Mouse (Mus musculus): ENCODE data around the gene Raver1. TPM values are rescaled to one million over a fixed set of nuclear protein-coding genes. Genes with fewer than 3 reads are reported as not detected.
A peak's percentile ranks its signal among the peaks of the same experiment; 100 is the strongest.

The Raver1 gene
- 40.3 and 40.8 TPM in 2 replicates for polyA plus RNA-seq (2015; fragmentation: Nextera tagmentation; extraction: Ambion mirVana)

GRCm38 (mm10) chr9:21091707-21092320 lies at the start of gene Raver1, which contains the start of gene Gm38431:
TSS of gene Raver1 (minus strand) at chr9:21092008.
TSS of gene Gm38431 (minus strand) at chr9:21091997.
- ATAC-seq (ENCODE audit: insufficient read depth, low FRiP score), result peak; percentile 100

DNA sequence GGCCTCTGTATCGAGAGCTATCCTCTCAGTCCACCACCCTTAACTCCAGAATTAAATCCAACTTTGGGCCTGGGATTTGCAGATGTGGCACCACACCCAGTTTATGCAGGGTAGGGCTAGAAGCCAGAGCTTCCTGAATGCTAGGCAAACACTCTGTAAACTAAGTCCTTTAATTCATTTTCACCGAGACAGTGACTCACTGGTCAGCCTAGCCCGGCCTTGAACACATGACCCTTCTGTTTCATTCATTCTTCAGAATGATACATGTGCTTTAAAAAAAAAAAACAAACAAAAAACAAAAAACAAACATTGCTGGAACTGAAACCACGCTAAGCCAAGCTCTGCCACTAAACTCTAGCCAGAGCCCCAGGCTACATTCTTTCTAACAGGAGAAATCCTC lies 46.6 kb upstream of the Raver1 start:
- Histone ChIP-seq H3K4me3 (replicated peaks; ENCODE audit: low read length) (no peak overlapping the region), H3K9ac (ENCODE audit: low read length) (no peak overlapping the region), H3K27me3 (ENCODE audit: control insufficient read depth, insufficient read depth, low read length) (no peaks in the 10 kb centered on the region), H3K4me1 (ENCODE audit: control insufficient read depth, insufficient read depth, low read length) (no peaks in the 10 kb centered on the region), H3K9me3 (replicated peaks; ENCODE audit: control insufficient read depth, low read length) (no peaks in the 10 kb centered on the region), H3K36me3 (ENCODE audit: control insufficient read depth, insufficient read depth, low read length) (peaks cover 26% of the 10 kb centered on the region), H3K4me2 (ENCODE audit: low read depth, low read length) (no peak overlapping the region), H3K27ac (ENCODE audit: low read length) (no peak overlapping the region)
- 66% methylated on average over 4 of the region's 4 CpGs for WGBS
- no peak for ATAC-seq (ENCODE audit: insufficient read depth, low FRiP score)

More at GRCm38 (mm10) chr9:21091707-21092320, at the start of gene Raver1, which contains the start of gene Gm38431:
- under 1% methylated on average over 54 of the region's 54 CpGs for WGBS
- Histone ChIP-seq H3K4me2 (ENCODE audit: low read depth, low read length) (peak within 1 kb of the TSS; percentile 90), H3K27ac (ENCODE audit: low read length) (peak within 1 kb of the TSS; percentile 86), H3K4me3 (replicated peaks; ENCODE audit: low read length) (peak within 1 kb of the TSS; percentile 68), H3K9me3 (replicated peaks; ENCODE audit: control insufficient read depth, low read length) (no peaks in the 10 kb centered on the region), H3K4me1 (ENCODE audit: control insufficient read depth, insufficient read depth, low read length) (peaks cover 15% of the 10 kb centered on the region), H3K9ac (ENCODE audit: low read length) (peak within 1 kb of the TSS; percentile 74), H3K36me3 (ENCODE audit: control insufficient read depth, insufficient read depth, low read length) (0 out of 2 replicates have a peak, but pooled peaks cover 5% of the 10 kb centered on the region), H3K27me3 (ENCODE audit: control insufficient read depth, insufficient read depth, low read length) (no peaks in the 10 kb centered on the region)

DNA sequence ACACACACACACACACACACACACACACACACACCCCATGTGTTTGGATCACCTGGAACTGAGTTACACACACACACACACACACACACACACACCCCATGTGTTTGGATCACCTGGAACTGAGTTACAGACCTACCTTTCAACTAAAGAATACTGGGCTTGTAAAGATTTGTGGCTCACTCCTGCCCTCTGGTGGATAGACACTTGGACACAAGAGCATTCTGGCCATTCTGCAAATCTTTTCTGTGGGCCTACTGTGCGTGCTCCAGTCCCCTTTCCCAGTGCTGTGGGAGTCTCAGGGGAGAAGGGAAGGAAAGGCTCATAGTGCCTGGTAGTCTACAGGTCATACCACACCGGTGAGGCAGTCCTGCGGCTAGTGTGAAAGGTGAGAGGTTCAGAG lies 45.4 kb upstream of the Raver1 start:
- H3K9ac ChIP-seq (ENCODE audit: low read length), result no peak overlapping the region
- H3K27me3 ChIP-seq (ENCODE audit: control insufficient read depth, insufficient read depth, low read length), result no peaks in the 10 kb centered on the region
- no peak overlapping the region for H3K4me2 ChIP-seq (ENCODE audit: low read depth, low read length)
- ATAC-seq (ENCODE audit: insufficient read depth, low FRiP score), result peak; percentile 52; the same call in 1 of the 2 replicates
- no peak overlapping the region for H3K27ac ChIP-seq (ENCODE audit: low read length)
- H3K4me1 ChIP-seq (ENCODE audit: control insufficient read depth, insufficient read depth, low read length), result no peaks in the 10 kb centered on the region
- WGBS, result 50% methylated on average over 3 of the region's 3 CpGs
- no peaks in the 10 kb centered on the region for H3K9me3 ChIP-seq (replicated peaks; ENCODE audit: control insufficient read depth, low read length)
- H3K36me3 ChIP-seq (ENCODE audit: control insufficient read depth, insufficient read depth, low read length), result peaks cover 21% of the 10 kb centered on the region
- H3K4me3 ChIP-seq (replicated peaks; ENCODE audit: low read length), result no peak overlapping the region

- H3K27ac ChIP-seq (ENCODE audit: low read length), result no peak overlapping the region
- no peaks in the 10 kb centered on the region for H3K27me3 ChIP-seq (ENCODE audit: control insufficient read depth, insufficient read depth, low read length)
- H3K9ac ChIP-seq (ENCODE audit: low read length), result no peak overlapping the region
- whole genome bisulfite sequencing, result 78% methylated on average over 6 of the region's 6 CpGs
- no peaks in the 10 kb centered on the region for H3K9me3 ChIP-seq (replicated peaks; ENCODE audit: control insufficient read depth, low read length)
- H3K4me1 ChIP-seq (ENCODE audit: control insufficient read depth, insufficient read depth, low read length), result no peaks in the 10 kb centered on the region
- H3K4me2 ChIP-seq (ENCODE audit: low read depth, low read length), result no peak overlapping the region
- ATAC-seq (ENCODE audit: insufficient read depth, low FRiP score), result no peak
- peaks cover 17% of the 10 kb centered on the region for H3K36me3 ChIP-seq (ENCODE audit: control insufficient read depth, insufficient read depth, low read length)
- no peak overlapping the region for H3K4me3 ChIP-seq (replicated peaks; ENCODE audit: low read length)
Measured at GRCm38 (mm10) chr9:21136401-21136800, 44.6 kb upstream of the Raver1 start.

DNA sequence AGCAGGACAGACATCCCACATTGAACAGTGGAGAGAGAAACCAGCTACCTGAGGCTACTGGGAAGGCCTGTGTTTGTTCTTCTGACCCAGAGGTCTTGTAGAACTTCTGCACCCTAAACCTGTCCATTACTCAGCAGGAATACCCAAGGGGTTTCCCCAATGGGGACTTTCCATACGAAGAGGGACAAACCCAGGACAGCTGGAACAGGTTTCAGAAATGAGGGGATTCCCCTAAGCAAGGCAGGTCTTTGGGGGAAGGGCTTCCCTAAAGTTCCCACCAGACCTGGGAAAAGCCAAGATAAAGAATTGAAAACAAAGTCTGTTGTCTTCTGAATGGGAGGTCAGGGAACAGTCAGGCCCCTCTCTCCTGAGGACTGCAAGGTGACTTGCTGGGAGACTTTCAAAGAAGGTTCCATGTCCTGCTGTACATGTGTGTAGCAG lies 44.2 kb upstream of the Raver1 start:
- no peak overlapping the region for H3K4me3 ChIP-seq (replicated peaks; ENCODE audit: low read length)
- H3K27me3 ChIP-seq (ENCODE audit: control insufficient read depth, insufficient read depth, low read length), result no peaks in the 10 kb centered on the region
- no peak overlapping the region for H3K4me2 ChIP-seq (ENCODE audit: low read depth, low read length)
- no peak for ATAC-seq (ENCODE audit: insufficient read depth, low FRiP score)
- no peaks in the 10 kb centered on the region for H3K9me3 ChIP-seq (replicated peaks; ENCODE audit: control insufficient read depth, low read length)
- H3K9ac ChIP-seq (ENCODE audit: low read length), result no peak overlapping the region
- 59% methylated on average over 1 of the region's 1 CpGs for WGBS
- no peak overlapping the region for H3K27ac ChIP-seq (ENCODE audit: low read length)
- H3K4me1 ChIP-seq (ENCODE audit: control insufficient read depth, insufficient read depth, low read length), result no peaks in the 10 kb centered on the region
- peaks cover 14% of the 10 kb centered on the region for H3K36me3 ChIP-seq (ENCODE audit: control insufficient read depth, insufficient read depth, low read length)

GRCm38 (mm10) chr9:21135329-21135890 lies 43.6 kb upstream of the Raver1 start:
- Histone ChIP-seq H3K27ac (ENCODE audit: low read length) (no peak overlapping the region), H3K4me1 (ENCODE audit: control insufficient read depth, insufficient read depth, low read length) (peaks cover 2% of the 10 kb centered on the region), H3K27me3 (ENCODE audit: control insufficient read depth, insufficient read depth, low read length) (no peaks in the 10 kb centered on the region), H3K36me3 (ENCODE audit: control insufficient read depth, insufficient read depth, low read length) (peaks cover 9% of the 10 kb centered on the region), H3K9me3 (replicated peaks; ENCODE audit: control insufficient read depth, low read length) (no peaks in the 10 kb centered on the region), H3K9ac (ENCODE audit: low read length) (no peak overlapping the region), H3K4me3 (replicated peaks; ENCODE audit: low read length) (no peak overlapping the region), H3K4me2 (ENCODE audit: low read depth, low read length) (no peak overlapping the region)
- no peak for ATAC-seq (ENCODE audit: insufficient read depth, low FRiP score)
- WGBS, result 75% methylated on average over 4 of the region's 4 CpGs

- no peaks in the 10 kb centered on the region for H3K27me3 ChIP-seq (ENCODE audit: control insufficient read depth, insufficient read depth, low read length)
- no peaks in the 10 kb centered on the region for H3K9me3 ChIP-seq (replicated peaks; ENCODE audit: control insufficient read depth, low read length)
- H3K27ac ChIP-seq (ENCODE audit: low read length), result no peak overlapping the region
- no peak overlapping the region for H3K4me2 ChIP-seq (ENCODE audit: low read depth, low read length)
- H3K4me1 ChIP-seq (ENCODE audit: control insufficient read depth, insufficient read depth, low read length), result peaks cover 5% of the 10 kb centered on the region
- H3K9ac ChIP-seq (ENCODE audit: low read length), result no peak overlapping the region
- WGBS, result 58% methylated on average over 9 of the region's 9 CpGs
- H3K36me3 ChIP-seq (ENCODE audit: control insufficient read depth, insufficient read depth, low read length), result peaks cover 3% of the 10 kb centered on the region
- ATAC-seq (ENCODE audit: insufficient read depth, low FRiP score), result no peak
- H3K4me3 ChIP-seq (replicated peaks; ENCODE audit: low read length), result no peak overlapping the region
Measured at GRCm38 (mm10) chr9:21134595-21135328, 43.0 kb upstream of the Raver1 start.

GRCm38 (mm10) chr9:21133064-21133707 lies 41.4 kb upstream of the Raver1 start:
- no peak overlapping the region for H3K27ac ChIP-seq (ENCODE audit: low read length)
- no peak for ATAC-seq (ENCODE audit: insufficient read depth, low FRiP score)
- no peaks in the 10 kb centered on the region for H3K36me3 ChIP-seq (ENCODE audit: control insufficient read depth, insufficient read depth, low read length)
- H3K4me3 ChIP-seq (replicated peaks; ENCODE audit: low read length), result no peak overlapping the region
- no peaks in the 10 kb centered on the region for H3K27me3 ChIP-seq (ENCODE audit: control insufficient read depth, insufficient read depth, low read length)
- H3K4me2 ChIP-seq (ENCODE audit: low read depth, low read length), result no peak overlapping the region
- no peaks in the 10 kb centered on the region for H3K9me3 ChIP-seq (replicated peaks; ENCODE audit: control insufficient read depth, low read length)
- WGBS, result 76% methylated on average over 9 of the region's 9 CpGs
- no peak overlapping the region for H3K9ac ChIP-seq (ENCODE audit: low read length)
- H3K4me1 ChIP-seq (ENCODE audit: control insufficient read depth, insufficient read depth, low read length), result peaks cover 5% of the 10 kb centered on the region

All from stomach, embryonic 16.5 days (tissue).